Mouse (Mus musculus) heart, adult 2 months (tissue): ENCODE results near the gene Ctsa.
A peak's percentile ranks its signal among the peaks of the same experiment; 100 is the strongest.

Source experiments
- CTCF ChIP-seq: fragments of 200-600 bp; IDR thresholded peaks from 2 replicates; pipeline ENCODE4 v1.8.1; 2022; ENCODE audit warnings: antibody characterized with exemption, mild to moderate bottlenecking, moderate library complexity
- EP300 ChIP-seq: fragments of 200-500 bp; IDR thresholded peaks from 2 replicates; pipeline ENCODE4 v1.6.1; 2011; ENCODE audit warnings: low read depth, low read length, control low read depth; ENCODE audit not compliant: insufficient read depth
- POLR2A ChIP-seq: fragments of 200-500 bp; IDR thresholded peaks from 2 replicates; pipeline ENCODE4 v1.6.1; 2011; ENCODE audit warnings: mild to moderate bottlenecking, low read depth, low read length, control low read depth; ENCODE audit not compliant: insufficient read depth

DNA sequence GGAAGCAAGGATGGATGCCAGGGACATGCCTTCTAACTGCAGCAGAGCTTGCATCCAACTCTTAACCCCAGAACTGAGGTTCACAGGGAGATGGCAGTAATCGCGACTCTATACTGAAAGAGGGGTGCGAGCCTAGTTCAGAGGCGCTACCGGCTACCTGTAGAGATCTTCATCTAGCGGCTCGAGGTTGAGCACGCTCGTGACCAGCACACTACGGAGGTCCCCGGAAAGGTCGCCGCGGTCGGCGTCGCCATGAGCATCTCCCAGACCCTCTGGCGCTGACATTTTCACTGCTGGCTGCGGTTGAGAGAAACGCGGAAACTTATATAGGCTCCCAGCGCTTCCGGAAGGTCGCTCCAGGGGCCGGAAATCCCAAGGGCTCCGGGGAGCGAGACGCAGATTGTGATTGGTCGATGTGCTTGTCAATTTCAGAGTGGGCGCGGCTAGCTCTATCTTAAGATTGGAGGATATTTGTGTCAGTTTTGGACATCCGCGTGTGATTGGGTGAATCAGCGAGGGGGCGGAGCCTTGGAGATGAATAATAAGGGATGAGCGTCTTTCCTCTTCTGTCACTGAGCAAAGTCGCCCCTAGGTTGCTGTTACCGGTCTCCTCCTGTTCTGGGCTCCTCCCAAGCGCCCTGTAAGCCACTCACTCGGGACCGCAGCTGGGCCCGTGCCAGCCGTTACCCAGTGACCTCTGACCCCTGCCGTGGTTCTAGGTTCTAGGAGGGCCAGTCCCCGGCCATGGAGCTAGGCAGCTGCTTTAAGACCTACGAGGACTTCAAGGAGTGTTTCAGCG lies 27.9 kb upstream of the Ctsa start, which contains the start of the genes Acot8 and Zswim3:
- TF ChIP-seq POLR2A (peak; percentile 97), EP300 (0 out of 2 replicates have a peak, but pooled peaks have one; percentile 24), CTCF (no peak)
